Mouse (Mus musculus): Measurements from ENCODE around the gene Misp. TPM values are rescaled to one million over a fixed set of nuclear protein-coding genes. Genes with fewer than 3 reads are reported as not detected.
A peak's percentile ranks its signal among the peaks of the same experiment; 100 is the strongest.

The Misp gene
- 0.63 and 0.89 TPM in 2 replicates for polyA plus RNA-seq (2014; fragmentation: Nextera tagmentation; extraction: Ambion mirVana)

- Histone ChIP-seq H3K9me3 (replicated peaks; ENCODE audit: control insufficient read depth, low read length) (no peaks in the 10 kb centered on the region), H3K27me3 (ENCODE audit: control insufficient read depth, insufficient read depth, low read length) (no peaks in the 10 kb centered on the region; the same call in 1 of the 2 replicates), H3K4me2 (no peak within 1 kb of the TSS), H3K4me1 (ENCODE audit: control insufficient read depth, insufficient read depth, low read length) (peaks cover 17% of the 10 kb centered on the region), H3K36me3 (ENCODE audit: control insufficient read depth, insufficient read depth, low read length) (0 out of 2 replicates have a peak, but pooled peaks cover 2% of the 10 kb centered on the region), H3K4me3 (ENCODE audit: low read depth, low read length) (no peak within 1 kb of the TSS), H3K9ac (ENCODE audit: low read depth, low read length) (no peak within 1 kb of the TSS), H3K27ac (ENCODE audit: low read depth, low read length) (no peak within 1 kb of the TSS)
- ATAC-seq (replicated peaks; ENCODE audit: insufficient number of reproducible peaks, low FRiP score, low TSS enrichment), result no peak
- 65% methylated on average over 11 of the region's 11 CpGs for WGBS (ENCODE audit: insufficient replicate concordance)
Measured at GRCm38 (mm10) chr10:79820782-79821181, at the start of gene Misp. Gene Misp, plus strand, starts transcription at chr10:79820989.

- peaks cover 11% of the 10 kb centered on the region; the same call in 1 of the 2 replicates for H3K4me1 ChIP-seq (ENCODE audit: control insufficient read depth, insufficient read depth, low read length)
- 84% methylated on average over 3 of the region's 3 CpGs for WGBS (ENCODE audit: insufficient replicate concordance)
- H3K9me3 ChIP-seq (replicated peaks; ENCODE audit: control insufficient read depth, low read length), result peaks cover 7% of the 10 kb centered on the region; the same call in 1 of the 2 replicates
- H3K4me3 ChIP-seq (ENCODE audit: low read depth, low read length), result no peak overlapping the region
- H3K9ac ChIP-seq (ENCODE audit: low read depth, low read length), result no peak overlapping the region
- no peak overlapping the region for H3K4me2 ChIP-seq
- H3K27me3 ChIP-seq (ENCODE audit: control insufficient read depth, insufficient read depth, low read length), result peaks cover 10% of the 10 kb centered on the region
- no peak overlapping the region for H3K27ac ChIP-seq (ENCODE audit: low read depth, low read length)
- ATAC-seq (replicated peaks; ENCODE audit: insufficient number of reproducible peaks, low FRiP score, low TSS enrichment), result no peak
- H3K36me3 ChIP-seq (ENCODE audit: control insufficient read depth, insufficient read depth, low read length), result no peaks in the 10 kb centered on the region
Measured at GRCm38 (mm10) chr10:79772320-79772719, 48.5 kb upstream of the Misp start.

- peaks cover 7% of the 10 kb centered on the region; the same call in 1 of the 2 replicates for H3K9me3 ChIP-seq (replicated peaks; ENCODE audit: control insufficient read depth, low read length)
- H3K4me2 ChIP-seq, result no peak overlapping the region
- no peak overlapping the region for H3K9ac ChIP-seq (ENCODE audit: low read depth, low read length)
- H3K27ac ChIP-seq (ENCODE audit: low read depth, low read length), result no peak overlapping the region
- no peak overlapping the region for H3K4me3 ChIP-seq (ENCODE audit: low read depth, low read length)
- H3K36me3 ChIP-seq (ENCODE audit: control insufficient read depth, insufficient read depth, low read length), result no peaks in the 10 kb centered on the region
- peaks cover 17% of the 10 kb centered on the region for H3K27me3 ChIP-seq (ENCODE audit: control insufficient read depth, insufficient read depth, low read length)
- no peak for ATAC-seq (replicated peaks; ENCODE audit: insufficient number of reproducible peaks, low FRiP score, low TSS enrichment)
- H3K4me1 ChIP-seq (ENCODE audit: control insufficient read depth, insufficient read depth, low read length), result peaks cover 13% of the 10 kb centered on the region
- 82% methylated on average over 2 of the region's 2 CpGs for WGBS (ENCODE audit: insufficient replicate concordance)
Measured at GRCm38 (mm10) chr10:79773208-79773607, 47.6 kb upstream of the Misp start.

- 59% methylated on average over 5 of the region's 5 CpGs for WGBS (ENCODE audit: insufficient replicate concordance)
- no peak overlapping the region for H3K27ac ChIP-seq (ENCODE audit: low read depth, low read length)
- no peak overlapping the region for H3K4me2 ChIP-seq
- H3K9ac ChIP-seq (ENCODE audit: low read depth, low read length), result no peak overlapping the region
- peaks cover 30% of the 10 kb centered on the region for H3K27me3 ChIP-seq (ENCODE audit: control insufficient read depth, insufficient read depth, low read length)
- no peak for ATAC-seq (replicated peaks; ENCODE audit: insufficient number of reproducible peaks, low FRiP score, low TSS enrichment)
- H3K4me1 ChIP-seq (ENCODE audit: control insufficient read depth, insufficient read depth, low read length), result peaks cover 19% of the 10 kb centered on the region
- H3K9me3 ChIP-seq (replicated peaks; ENCODE audit: control insufficient read depth, low read length), result peaks cover 7% of the 10 kb centered on the region; the same call in 1 of the 2 replicates
- no peaks in the 10 kb centered on the region for H3K36me3 ChIP-seq (ENCODE audit: control insufficient read depth, insufficient read depth, low read length)
- no peak overlapping the region for H3K4me3 ChIP-seq (ENCODE audit: low read depth, low read length)
Measured at GRCm38 (mm10) chr10:79774486-79775279, 46.1 kb upstream of the Misp start.

- Histone ChIP-seq H3K27ac (ENCODE audit: low read depth, low read length) (0 out of 2 replicates have a peak within 1 kb of the TSS, but pooled peaks have one; percentile 15), H3K4me2 (peak within 1 kb of the TSS; percentile 83), H3K9me3 (replicated peaks; ENCODE audit: control insufficient read depth, low read length) (peaks cover 7% of the 10 kb centered on the region; the same call in 1 of the 2 replicates), H3K4me1 (ENCODE audit: control insufficient read depth, insufficient read depth, low read length) (peaks cover 31% of the 10 kb centered on the region), H3K36me3 (ENCODE audit: control insufficient read depth, insufficient read depth, low read length) (no peaks in the 10 kb centered on the region), H3K4me3 (ENCODE audit: low read depth, low read length) (peak within 1 kb of the TSS; percentile 54), H3K9ac (ENCODE audit: low read depth, low read length) (peak within 1 kb of the TSS; percentile 73), H3K27me3 (ENCODE audit: control insufficient read depth, insufficient read depth, low read length) (peaks cover 38% of the 10 kb centered on the region)
- ATAC-seq (replicated peaks; ENCODE audit: insufficient number of reproducible peaks, low FRiP score, low TSS enrichment), result no peak
- 2% methylated on average over 37 of the region's 39 CpGs for WGBS (ENCODE audit: insufficient replicate concordance)
Measured at GRCm38 (mm10) chr10:79777103-79777531, 43.7 kb upstream of the Misp start, which contains the start of gene Fstl3. Gene Fstl3, plus strand, starts transcription at chr10:79777272.

GRCm38 (mm10) chr10:79778006-79778405 is 42.8 kb upstream of the Misp start:
- Histone ChIP-seq H3K9me3 (replicated peaks; ENCODE audit: control insufficient read depth, low read length) (0 out of 2 replicates have a peak, but pooled peaks cover 3% of the 10 kb centered on the region), H3K27me3 (ENCODE audit: control insufficient read depth, insufficient read depth, low read length) (peaks cover 40% of the 10 kb centered on the region), H3K27ac (ENCODE audit: low read depth, low read length) (0 out of 2 replicates have a peak overlapping the region, but pooled peaks have one; percentile 15), H3K4me1 (ENCODE audit: control insufficient read depth, insufficient read depth, low read length) (peaks cover 31% of the 10 kb centered on the region), H3K4me2 (peak overlapping the region; percentile 83), H3K9ac (ENCODE audit: low read depth, low read length) (no peak overlapping the region), H3K36me3 (ENCODE audit: control insufficient read depth, insufficient read depth, low read length) (no peaks in the 10 kb centered on the region), H3K4me3 (ENCODE audit: low read depth, low read length) (peak overlapping the region; percentile 54)
- WGBS (ENCODE audit: insufficient replicate concordance), result 10% methylated on average over 15 of the region's 15 CpGs
- ATAC-seq (replicated peaks; ENCODE audit: insufficient number of reproducible peaks, low FRiP score, low TSS enrichment), result no peak

- 25% methylated on average over 2 of the region's 2 CpGs for WGBS (ENCODE audit: insufficient replicate concordance)
- H3K27me3 ChIP-seq (ENCODE audit: control insufficient read depth, insufficient read depth, low read length), result peaks cover 42% of the 10 kb centered on the region
- H3K4me1 ChIP-seq (ENCODE audit: control insufficient read depth, insufficient read depth, low read length), result peaks cover 31% of the 10 kb centered on the region
- ATAC-seq (replicated peaks; ENCODE audit: insufficient number of reproducible peaks, low FRiP score, low TSS enrichment), result no peak
- H3K4me3 ChIP-seq (ENCODE audit: low read depth, low read length), result no peak overlapping the region
- H3K9me3 ChIP-seq (replicated peaks; ENCODE audit: control insufficient read depth, low read length), result 0 out of 2 replicates have a peak, but pooled peaks cover 3% of the 10 kb centered on the region
- no peaks in the 10 kb centered on the region for H3K36me3 ChIP-seq (ENCODE audit: control insufficient read depth, insufficient read depth, low read length)
- no peak overlapping the region for H3K27ac ChIP-seq (ENCODE audit: low read depth, low read length)
- no peak overlapping the region for H3K4me2 ChIP-seq
- no peak overlapping the region for H3K9ac ChIP-seq (ENCODE audit: low read depth, low read length)
Measured at GRCm38 (mm10) chr10:79779193-79779592, 41.6 kb upstream of the Misp start.

GRCm38 (mm10) chr10:79779784-79780663 is 40.8 kb upstream of the Misp start:
- Histone ChIP-seq H3K4me3 (ENCODE audit: low read depth, low read length) (peak overlapping the region; percentile 37), H3K4me2 (peak overlapping the region; percentile 73), H3K9ac (ENCODE audit: low read depth, low read length) (no peak overlapping the region), H3K4me1 (ENCODE audit: control insufficient read depth, insufficient read depth, low read length) (peaks cover 31% of the 10 kb centered on the region), H3K27ac (ENCODE audit: low read depth, low read length) (no peak overlapping the region), H3K9me3 (replicated peaks; ENCODE audit: control insufficient read depth, low read length) (0 out of 2 replicates have a peak, but pooled peaks cover under 1% of the 10 kb centered on the region), H3K36me3 (ENCODE audit: control insufficient read depth, insufficient read depth, low read length) (no peaks in the 10 kb centered on the region), H3K27me3 (ENCODE audit: control insufficient read depth, insufficient read depth, low read length) (peaks cover 50% of the 10 kb centered on the region)
- 2% methylated on average over 55 of the region's 55 CpGs for WGBS (ENCODE audit: insufficient replicate concordance)
- peak; percentile 85 for ATAC-seq (replicated peaks; ENCODE audit: insufficient number of reproducible peaks, low FRiP score, low TSS enrichment)

Data from heart, embryonic 11.5 days (tissue).